Mouse (Mus musculus): ENCODE results near the gene Amotl1. TPM values are rescaled to one million over a fixed set of nuclear protein-coding genes. Genes with fewer than 3 reads are reported as not detected.
"Not testable (repeated sequence)": the region's sequence is repeated elsewhere in the genome, so short reads cannot be mapped to it uniquely, and the experiment has no call there.

Gene Amotl1
- total and polyA plus RNA-seq, 2 experiments from 2014 or later: 11.7 to 70.2 TPM

DNA sequence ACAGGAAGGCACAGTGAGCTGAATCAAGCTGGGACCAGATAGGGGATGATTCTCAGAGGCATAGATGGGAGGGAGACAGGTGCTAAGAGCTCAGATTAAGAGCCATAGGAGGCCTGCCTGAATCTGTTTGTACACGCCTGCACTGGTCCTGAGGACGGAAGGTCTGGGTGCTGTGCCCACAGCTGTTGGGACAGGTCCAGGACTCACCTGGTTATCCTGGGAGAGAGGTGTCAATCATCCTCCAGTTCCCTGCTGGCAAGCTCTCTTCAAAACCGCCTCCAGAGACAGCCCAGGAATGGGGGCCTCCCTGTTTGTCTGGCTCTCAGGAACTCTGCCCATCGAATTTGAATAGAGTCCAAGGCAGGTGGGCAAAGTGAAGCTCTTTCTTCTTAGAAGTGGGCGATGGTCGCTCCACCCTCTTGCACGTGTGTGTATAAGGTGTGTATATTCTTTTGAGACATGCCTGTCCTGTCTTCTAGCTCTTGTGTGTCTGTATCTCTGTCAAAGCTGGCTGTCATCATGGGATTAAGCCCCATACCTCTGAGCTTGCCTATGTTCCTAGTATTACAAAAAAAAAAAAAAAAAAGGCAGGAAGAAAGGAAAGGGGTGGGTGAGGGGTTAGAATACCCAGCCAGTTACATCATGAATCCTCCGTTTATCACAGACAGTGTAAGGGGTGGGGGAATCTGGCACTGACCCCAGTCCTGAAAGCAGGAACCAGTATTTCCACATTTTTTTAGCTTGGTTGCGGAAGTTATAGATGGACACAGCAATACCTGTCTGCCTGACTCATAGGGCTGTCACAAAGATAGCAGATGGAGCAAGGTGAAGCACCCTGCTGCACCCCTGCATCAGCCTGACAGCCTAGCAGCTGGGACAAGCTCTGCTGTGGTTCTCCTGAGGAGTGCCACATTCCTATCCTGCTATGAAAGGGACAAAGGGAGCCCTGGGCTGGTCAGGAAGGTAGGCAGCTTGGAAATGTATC lies 31.1 kb upstream of the Amotl1 start:
- DNase-seq (ENCODE audit: low spot score) (peak; percentile 46), ATAC-seq (ENCODE audit: insufficient read depth, low read depth) (peak; percentile 73)
- no peak overlapping the region for H3K4me3 ChIP-seq (ENCODE audit: low read depth, low read length)
- H3K9me3 ChIP-seq (replicated peaks; ENCODE audit: control insufficient read depth, low read length): 0 out of 2 replicates have a peak, but pooled peaks cover 6% of the 10 kb centered on the region
- peaks cover 15% of the 10 kb centered on the region for H3K4me1 ChIP-seq (ENCODE audit: control insufficient read depth, insufficient read depth)
- H3K27ac ChIP-seq (ENCODE audit: low read depth): peak overlapping the region; percentile 28; the same call in 1 of the 2 replicates
- no peaks in the 10 kb centered on the region for H3K27me3 ChIP-seq (ENCODE audit: control insufficient read depth, insufficient read depth, low read length)
- H3K9ac ChIP-seq (replicated peaks; ENCODE audit: low read depth, low read length): no peak overlapping the region
- TF ChIP-seq EP300 (IDR thresholded peaks at IDR 0.05; ENCODE audit: low read depth) (no peak), CTCF (IDR thresholded peaks at IDR 0.05; ENCODE audit: low read depth) (no peak)
- H3K4me2 ChIP-seq (ENCODE audit: low read depth, low read length): no peak overlapping the region
- WGBS: 29% methylated on average over 9 of the region's 9 CpGs
- H3K36me3 ChIP-seq (replicated peaks; ENCODE audit: control insufficient read depth, insufficient read depth, low read length): no peaks in the 10 kb centered on the region

DNA sequence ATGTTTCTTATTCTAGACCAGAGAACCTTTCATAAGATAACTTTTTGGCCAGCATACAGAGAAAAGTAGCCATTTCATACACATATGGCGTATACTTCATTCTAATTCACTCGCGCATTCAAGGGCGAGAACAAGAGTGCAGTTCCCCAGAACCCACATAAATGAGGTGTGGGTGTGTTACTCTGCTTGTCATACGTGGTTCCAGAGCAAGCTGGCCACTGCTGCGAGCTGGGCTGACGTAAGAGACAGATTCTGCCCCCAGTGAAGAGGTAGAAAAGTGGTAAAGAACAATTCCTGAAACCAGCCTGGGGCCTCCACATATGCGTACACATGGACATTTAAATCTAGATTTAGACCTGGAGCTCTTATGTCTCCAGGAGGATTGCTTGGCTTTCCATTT lies 29.6 kb upstream of the Amotl1 start:
- Histone ChIP-seq H3K4me1 (ENCODE audit: control insufficient read depth, insufficient read depth) (peaks cover 15% of the 10 kb centered on the region), H3K27me3 (ENCODE audit: control insufficient read depth, insufficient read depth, low read length) (no peaks in the 10 kb centered on the region), H3K36me3 (replicated peaks; ENCODE audit: control insufficient read depth, insufficient read depth, low read length) (no peaks in the 10 kb centered on the region), H3K9ac (replicated peaks; ENCODE audit: low read depth, low read length) (no peak overlapping the region), H3K9me3 (replicated peaks; ENCODE audit: control insufficient read depth, low read length) (0 out of 2 replicates have a peak, but pooled peaks cover 6% of the 10 kb centered on the region), H3K4me2 (ENCODE audit: low read depth, low read length) (no peak overlapping the region), H3K4me3 (ENCODE audit: low read depth, low read length) (no peak overlapping the region), H3K27ac (ENCODE audit: low read depth) (no peak overlapping the region)
- TF ChIP-seq CTCF (IDR thresholded peaks at IDR 0.05; ENCODE audit: low read depth) (no peak), EP300 (IDR thresholded peaks at IDR 0.05; ENCODE audit: low read depth) (no peak)
- ATAC-seq (ENCODE audit: insufficient read depth, low read depth) (no peak), DNase-seq (ENCODE audit: low spot score) (no peak)
- 95% methylated on average over 8 of the region's 8 CpGs for WGBS

GRCm38 (mm10) chr9:14673109-14673508 lies 28.3 kb upstream of the Amotl1 start:
- Histone ChIP-seq H3K4me2 (ENCODE audit: low read depth, low read length) (no peak overlapping the region), H3K9ac (replicated peaks; ENCODE audit: low read depth, low read length) (no peak overlapping the region), H3K4me3 (ENCODE audit: low read depth, low read length) (no peak overlapping the region), H3K27me3 (ENCODE audit: control insufficient read depth, insufficient read depth, low read length) (no peaks in the 10 kb centered on the region), H3K36me3 (replicated peaks; ENCODE audit: control insufficient read depth, insufficient read depth, low read length) (no peaks in the 10 kb centered on the region), H3K4me1 (ENCODE audit: control insufficient read depth, insufficient read depth) (peaks cover 15% of the 10 kb centered on the region), H3K9me3 (replicated peaks; ENCODE audit: control insufficient read depth, low read length) (no peaks in the 10 kb centered on the region), H3K27ac (ENCODE audit: low read depth) (no peak overlapping the region)
- 82% methylated on average over 4 of the region's 4 CpGs for WGBS
- DNase-seq (ENCODE audit: low spot score) (no peak), ATAC-seq (ENCODE audit: insufficient read depth, low read depth) (no peak)
- TF ChIP-seq EP300 (IDR thresholded peaks at IDR 0.05; ENCODE audit: low read depth) (no peak), CTCF (IDR thresholded peaks at IDR 0.05; ENCODE audit: low read depth) (no peak)

DNA sequence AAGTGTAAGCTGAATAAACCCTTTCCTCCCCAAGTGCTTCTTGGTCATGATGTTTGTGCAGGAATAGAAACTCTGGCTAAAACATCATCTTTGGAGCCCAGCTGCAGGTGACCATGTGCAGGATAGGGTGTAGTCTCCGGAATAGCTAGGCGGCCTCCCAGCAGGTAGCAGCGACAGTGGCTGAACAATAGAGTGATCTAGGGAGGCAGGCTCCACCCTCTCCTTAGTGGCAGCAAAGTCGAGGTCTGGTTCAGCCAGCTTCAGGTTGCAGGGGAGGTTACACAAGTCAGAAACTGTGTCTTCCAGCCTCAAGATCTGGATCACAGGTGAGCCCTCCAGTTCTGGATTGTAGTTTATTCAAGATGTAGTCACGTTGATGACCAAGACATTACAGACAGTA lies 27.1 kb upstream of the Amotl1 start:
- not testable (repeated sequence) for H3K27ac ChIP-seq (ENCODE audit: low read depth); H3K27me3 ChIP-seq (ENCODE audit: control insufficient read depth, insufficient read depth, low read length); H3K9me3 ChIP-seq (replicated peaks; ENCODE audit: control insufficient read depth, low read length); H3K36me3 ChIP-seq (replicated peaks; ENCODE audit: control insufficient read depth, insufficient read depth, low read length); H3K9ac ChIP-seq (replicated peaks; ENCODE audit: low read depth, low read length); ATAC-seq (ENCODE audit: insufficient read depth, low read depth); H3K4me2 ChIP-seq (ENCODE audit: low read depth, low read length); DNase-seq (ENCODE audit: low spot score); H3K4me3 ChIP-seq (ENCODE audit: low read depth, low read length)
- WGBS: 68% methylated on average over 5 of the region's 5 CpGs
- H3K4me1 ChIP-seq (ENCODE audit: control insufficient read depth, insufficient read depth): peaks cover 15% of the 10 kb centered on the region

- DNase-seq (ENCODE audit: low spot score) (no peak), ATAC-seq (ENCODE audit: insufficient read depth, low read depth) (no peak)
- no peak overlapping the region for H3K4me3 ChIP-seq (ENCODE audit: low read depth, low read length)
- H3K27ac ChIP-seq (ENCODE audit: low read depth): no peak overlapping the region
- no peaks in the 10 kb centered on the region for H3K4me1 ChIP-seq (ENCODE audit: control insufficient read depth, insufficient read depth)
- H3K9me3 ChIP-seq (replicated peaks; ENCODE audit: control insufficient read depth, low read length): no peaks in the 10 kb centered on the region
- no peak for TF ChIP-seq EP300 (IDR thresholded peaks at IDR 0.05; ENCODE audit: low read depth)
- TF ChIP-seq CTCF (IDR thresholded peaks at IDR 0.05; ENCODE audit: low read depth): no peak
- H3K9ac ChIP-seq (replicated peaks; ENCODE audit: low read depth, low read length): no peak overlapping the region
- H3K27me3 ChIP-seq (ENCODE audit: control insufficient read depth, insufficient read depth, low read length): no peaks in the 10 kb centered on the region
- H3K4me2 ChIP-seq (ENCODE audit: low read depth, low read length): no peak overlapping the region
- H3K36me3 ChIP-seq (replicated peaks; ENCODE audit: control insufficient read depth, insufficient read depth, low read length): no peaks in the 10 kb centered on the region
- WGBS: 78% methylated on average over 3 of the region's 3 CpGs
Measured at GRCm38 (mm10) chr9:14668382-14668781, 23.5 kb upstream of the Amotl1 start.

Data from heart, postnatal 0 days (tissue).